Mouse (Mus musculus) spleen, adult 2 months (tissue): ENCODE data around the gene Tnfaip8l3. TPM values are rescaled to one million over a fixed set of nuclear protein-coding genes. Genes with fewer than 3 reads are reported as not detected.
"Not testable (repeated sequence)": the region's sequence is repeated elsewhere in the genome, so short reads cannot be mapped to it uniquely, and the experiment has no call there.

Source experiments
- DNase-seq, 2 experiments: peaks; one replicate each; pipeline versions ENCODE4 v3.0.0 to v3.0.0-alpha.2; 2012 to 2021; ENCODE audit warnings: low spot score in 2 of 2, low read depth in 1 of 2
- H3K27ac ChIP-seq: fragments of 200-500 bp; 2 replicates; pipeline ENCODE4 v1.5.1; 2012; ENCODE audit warnings: low read length, inconsistent platforms; ENCODE audit not compliant: insufficient read depth
- H3K27me3 ChIP-seq: fragments of 200-500 bp; 2 replicates; pipeline ENCODE4 v1.6.1; 2012; ENCODE audit warnings: mild to moderate bottlenecking, moderate library complexity, low read length, inconsistent platforms; ENCODE audit not compliant: control insufficient read depth, insufficient read depth
- H3K36me3 ChIP-seq: fragments of 200-500 bp; 2 replicates; pipeline ENCODE4 v1.6.1; 2012; ENCODE audit warnings: mild to moderate bottlenecking, low read length, inconsistent platforms; ENCODE audit not compliant: control insufficient read depth, insufficient read depth
- H3K4me1 ChIP-seq: fragments of 200-500 bp; 2 replicates; pipeline ENCODE4 v1.6.1; 2011; ENCODE audit warnings: inconsistent platforms; ENCODE audit not compliant: control insufficient read depth, insufficient read depth, insufficient read length
- H3K4me3 ChIP-seq: fragments of 200-500 bp; 2 replicates; pipeline ENCODE4 v1.5.1; 2011; ENCODE audit warnings: mild to moderate bottlenecking, inconsistent platforms; ENCODE audit not compliant: insufficient read depth, insufficient read length; ENCODE audit errors: extremely low read depth
- CTCF ChIP-seq: fragments of 200-500 bp; IDR thresholded peaks from 2 replicates; pipeline ENCODE4 v1.5.1; 2011; ENCODE audit warnings: mild to moderate bottlenecking, inconsistent platforms; ENCODE audit not compliant: insufficient read depth, insufficient read length, insufficient replicate concordance; ENCODE audit errors: extremely low read depth
- POLR2A ChIP-seq: fragments of 200-500 bp; IDR thresholded peaks from 2 replicates; pipeline ENCODE4 v1.6.1; 2011; ENCODE audit warnings: low read depth, low read length, inconsistent platforms
- WGBS: fragments of 180-500 bp; shearing (Covaris S2); methylation state at CpG from one replicate; pipeline ENCODE4 v1.1.7; 2018; 5-methylcytosine and 5-hydroxymethylcytosine counted together
- polyA plus RNA-seq: library from polyadenylated mRNA; depleted of rRNA; stranded (reverse); fragments of >200 nt; gene quantifications from 2 replicates; pipeline ENCODE4 v1.2.3, GENCODE M21; 2012

The Tnfaip8l3 gene
- polyA plus RNA-seq, 1 experiment: 0.01 TPM

GRCm38 (mm10) chr9:54051298-54052068, 16.7 kb downstream of the Tnfaip8l3 start:
- no peak for TF ChIP-seq POLR2A
- TF ChIP-seq CTCF: no peak
- H3K4me3 ChIP-seq: no peak overlapping the region
- 79% methylated on average over 3 of the region's 3 CpGs for WGBS
- no peak overlapping the region for H3K27ac ChIP-seq
- no peak for DNase-seq
- H3K36me3 ChIP-seq: no peaks in the 10 kb centered on the region
- H3K27me3 ChIP-seq: no peaks in the 10 kb centered on the region
- no peaks in the 10 kb centered on the region for H3K4me1 ChIP-seq

DNA sequence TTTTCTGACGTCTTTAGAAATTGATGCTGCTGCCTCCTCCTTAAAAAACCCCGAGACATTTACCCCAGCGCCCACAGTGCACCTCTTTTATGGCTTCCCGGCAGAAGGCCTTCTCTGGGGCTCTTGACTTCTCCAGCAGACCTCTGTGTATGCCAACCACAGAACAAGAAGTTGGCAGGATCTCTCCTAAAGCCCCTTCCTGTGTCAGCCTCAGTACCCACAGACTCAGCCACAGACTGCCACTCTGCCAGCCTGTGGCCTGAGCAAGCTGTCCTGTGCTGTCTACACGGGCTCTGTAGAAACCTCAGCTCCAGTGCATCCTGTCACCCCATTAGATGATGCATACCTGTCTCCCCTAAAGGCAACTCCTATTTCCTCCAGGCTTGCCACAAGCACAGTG, 19.2 kb downstream of the Tnfaip8l3 start:
- no peaks in the 10 kb centered on the region for H3K27me3 ChIP-seq
- no peak overlapping the region for H3K27ac ChIP-seq
- TF ChIP-seq CTCF (no peak), POLR2A (no peak)
- H3K36me3 ChIP-seq: no peaks in the 10 kb centered on the region
- no peak overlapping the region for H3K4me3 ChIP-seq
- no peak for DNase-seq
- WGBS: 3% methylated on average over 5 of the region's 5 CpGs
- H3K4me1 ChIP-seq: no peaks in the 10 kb centered on the region

DNA sequence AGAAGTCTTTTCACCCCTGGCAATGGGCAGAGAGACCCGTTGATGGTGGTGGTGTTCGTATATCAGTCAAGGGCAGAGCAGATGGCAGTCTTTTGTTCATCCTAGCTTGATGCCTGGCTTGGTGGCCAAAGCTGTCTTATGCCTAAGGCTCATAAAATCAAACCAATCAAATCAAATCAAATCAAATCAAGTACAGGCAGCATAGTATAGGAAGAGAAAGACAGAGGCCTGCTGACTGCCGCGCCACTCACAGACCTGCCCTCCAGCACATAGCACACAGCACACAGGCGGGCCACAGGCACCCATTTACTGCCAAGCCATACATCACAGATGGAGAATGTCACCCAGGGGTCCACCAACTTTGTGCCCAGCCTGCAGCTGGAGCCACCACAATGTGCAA, 25.1 kb downstream of the Tnfaip8l3 start:
- Histone ChIP-seq H3K27ac (no peak overlapping the region), H3K27me3 (no peaks in the 10 kb centered on the region), H3K4me1 (no peaks in the 10 kb centered on the region), H3K4me3 (no peak overlapping the region), H3K36me3 (no peaks in the 10 kb centered on the region)
- 95% methylated on average over 5 of the region's 5 CpGs for WGBS
- TF ChIP-seq POLR2A (no peak), CTCF (no peak)
- no peak for DNase-seq

GRCm38 (mm10) chr9:54037717-54038116, 30.5 kb downstream of the Tnfaip8l3 start:
- WGBS: 84% methylated on average over 9 of the region's 9 CpGs
- no peak for DNase-seq
- H3K36me3 ChIP-seq: no peaks in the 10 kb centered on the region
- no peaks in the 10 kb centered on the region for H3K27me3 ChIP-seq
- no peak overlapping the region for H3K27ac ChIP-seq
- no peak overlapping the region for H3K4me3 ChIP-seq
- H3K4me1 ChIP-seq: no peaks in the 10 kb centered on the region
- no peak for TF ChIP-seq CTCF
- no peak for TF ChIP-seq POLR2A

- no peak for DNase-seq
- H3K27ac ChIP-seq: no peak overlapping the region
- 85% methylated on average over 5 of the region's 5 CpGs for WGBS
These were observed 33.5 kb downstream of the Tnfaip8l3 start for GRCm38 (mm10) chr9:54034691-54035090.

GRCm38 (mm10) chr9:54022795-54023194, 45.4 kb downstream of the Tnfaip8l3 start:
- Histone ChIP-seq H3K27ac (no peak overlapping the region), H3K4me1 (no peaks in the 10 kb centered on the region), H3K4me3 (no peak overlapping the region), H3K36me3 (no peaks in the 10 kb centered on the region), H3K27me3 (no peaks in the 10 kb centered on the region)
- no peak for DNase-seq
- 11% methylated on average over 3 of the region's 3 CpGs for WGBS
- TF ChIP-seq POLR2A (no peak), CTCF (no peak)

More at GRCm38 (mm10) chr9:54034691-54035090, 33.5 kb downstream of the Tnfaip8l3 start:
- no peaks in the 10 kb centered on the region for H3K4me1 ChIP-seq
- no peaks in the 10 kb centered on the region for H3K36me3 ChIP-seq
- no peak for TF ChIP-seq CTCF
- no peak for TF ChIP-seq POLR2A
- H3K27me3 ChIP-seq: no peaks in the 10 kb centered on the region
- no peak overlapping the region for H3K4me3 ChIP-seq

DNA sequence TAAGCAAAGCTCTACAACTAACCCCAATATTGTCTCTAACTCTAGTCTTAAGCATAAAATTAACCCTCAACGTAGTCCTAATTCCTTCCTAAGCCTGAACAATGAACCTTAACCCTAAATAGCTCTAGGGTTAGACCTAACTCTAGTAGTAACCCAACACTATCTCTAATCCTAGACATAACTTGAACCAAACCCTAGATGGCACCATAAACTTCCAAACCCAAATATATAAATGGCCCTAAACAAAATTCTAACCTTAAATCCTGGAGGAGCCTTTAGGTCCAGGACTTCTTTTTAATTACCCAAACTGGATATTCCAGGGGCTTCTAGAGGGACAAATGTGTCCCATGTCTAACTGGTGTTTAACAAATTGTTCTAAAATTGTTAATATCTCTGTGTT, 73.7 kb downstream of the Tnfaip8l3 start:
- WGBS: 64% methylated on average over 1 of the region's 1 CpGs
- DNase-seq: no peak
- H3K4me3 ChIP-seq: no peak overlapping the region

DNA sequence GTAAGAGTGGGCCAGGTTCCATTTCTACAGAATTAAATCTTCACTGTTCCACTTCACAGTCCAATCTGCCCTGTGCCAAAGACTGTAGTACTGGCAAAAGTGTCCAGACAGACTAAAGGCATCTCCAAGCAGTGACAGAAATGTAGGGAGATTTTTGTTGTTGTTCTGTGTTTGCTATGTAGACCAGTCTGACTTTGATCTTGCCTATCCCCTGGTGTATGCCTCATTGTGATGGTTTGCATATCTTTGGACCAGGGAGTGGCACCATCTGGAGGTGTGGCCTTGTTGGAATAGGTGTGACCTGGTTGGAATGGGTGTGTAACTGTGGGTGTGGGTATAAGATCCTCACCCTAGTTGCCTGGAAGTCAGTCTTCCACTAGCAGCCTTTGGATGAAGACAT, 75.6 kb downstream of the Tnfaip8l3 start:
- H3K27ac ChIP-seq, H3K4me3 ChIP-seq, H3K4me1 ChIP-seq, H3K36me3 ChIP-seq, H3K27me3 ChIP-seq, DNase-seq: not testable (repeated sequence)

More for the DNA sequence above, 73.7 kb downstream of the Tnfaip8l3 start:
- H3K27ac ChIP-seq: no peak overlapping the region
- H3K27me3 ChIP-seq: no peaks in the 10 kb centered on the region
- H3K36me3 ChIP-seq: no peaks in the 10 kb centered on the region
- no peak for TF ChIP-seq POLR2A
- TF ChIP-seq CTCF: no peak
- H3K4me1 ChIP-seq: no peaks in the 10 kb centered on the region
